Mouse (Mus musculus) lung, adult 2 months (tissue): ENCODE measurements around the gene Fbxl17. TPM values are rescaled to one million over a fixed set of nuclear protein-coding genes. Genes with fewer than 3 reads are reported as not detected.

Experiments used
- DNase-seq: peaks from one replicate; pipeline ENCODE4 v3.0.0; 2022
- H3K4me1 ChIP-seq: fragments of 200-500 bp; 2 replicates; pipeline ENCODE4 v1.6.1; 2011; ENCODE audit warnings: low read length; ENCODE audit not compliant: control insufficient read depth, insufficient read depth
- H3K4me3 ChIP-seq: fragments of 200-500 bp; replicated peaks from 2 replicates; pipeline ENCODE3; 2011; ENCODE audit warnings: low read depth, mild to moderate bottlenecking, control low read depth, low read length; ENCODE audit errors: extremely low read depth
- CTCF ChIP-seq: fragments of 200-500 bp; IDR thresholded peaks from 2 replicates; pipeline ENCODE4 v1.5.1; 2011; ENCODE audit warnings: mild to moderate bottlenecking, low read length, control low read depth; ENCODE audit not compliant: insufficient read depth
- POLR2A ChIP-seq: fragments of 200-500 bp; IDR thresholded peaks from 2 replicates; pipeline ENCODE4 v1.6.1; 2011; ENCODE audit warnings: low read depth, mild to moderate bottlenecking, control low read depth, low read length, borderline replicate concordance; ENCODE audit errors: extremely low read depth
- WGBS: fragments of 180-500 bp; shearing (Covaris S2); methylation state at CpG from one replicate; pipeline ENCODE4 v1.1.7; 2018; 5-methylcytosine and 5-hydroxymethylcytosine counted together
- polyA plus RNA-seq: library from polyadenylated mRNA; depleted of rRNA; stranded (reverse); fragments of >200 nt; gene quantifications from 2 replicates; pipeline ENCODE4 v1.2.3, GENCODE M21; 2012

Gene Fbxl17
- polyA plus RNA-seq, 1 experiment, result 7.5 TPM

DNA sequence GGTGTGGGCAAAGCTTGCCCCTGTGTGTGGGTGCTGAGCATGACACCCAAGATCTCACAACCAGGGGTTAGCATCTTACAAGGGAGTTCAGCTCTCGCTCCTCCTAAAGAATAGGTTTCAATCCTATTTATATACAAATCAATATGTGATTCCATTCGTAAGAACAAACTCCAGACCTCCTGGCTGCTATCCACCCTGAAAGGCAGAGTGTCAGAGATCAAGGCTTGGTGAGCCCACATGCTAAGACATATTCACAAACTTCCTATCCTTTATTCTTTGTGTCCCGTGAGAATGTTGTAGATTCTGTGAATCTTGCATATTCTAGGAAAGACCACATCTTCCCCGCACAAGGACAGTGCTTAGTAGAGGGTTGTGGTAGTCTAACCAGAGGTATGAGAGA lies 108.9 kb downstream of the Fbxl17 start:
- H3K4me1 ChIP-seq, result no peaks in the 10 kb centered on the region; the same call in 1 of the 2 replicates
- no peak overlapping the region for H3K4me3 ChIP-seq
- DNase-seq, result no peak
- no peak for TF ChIP-seq POLR2A
- 84% methylated on average over 4 of the region's 4 CpGs for WGBS

DNA sequence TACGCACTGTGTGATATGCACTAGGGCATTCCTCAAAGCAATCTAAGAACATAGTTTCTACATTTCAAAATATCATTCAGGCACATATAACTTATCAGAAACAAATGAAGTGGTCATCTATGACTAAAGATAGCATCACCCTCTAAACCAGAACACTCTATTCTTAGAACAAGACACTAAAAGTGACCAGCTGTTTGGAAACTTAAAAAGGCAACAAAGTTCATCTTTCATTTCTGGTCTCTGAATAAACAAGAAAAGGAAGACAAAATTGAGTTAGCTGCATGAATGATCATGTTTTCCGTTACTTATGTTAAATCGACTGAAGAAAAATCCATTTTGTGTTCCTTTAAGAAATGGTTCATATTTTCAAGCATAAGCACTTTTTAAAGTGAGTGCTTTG lies 128.8 kb downstream of the Fbxl17 start:
- no peak for DNase-seq
- Histone ChIP-seq H3K4me1 (peaks cover 12% of the 10 kb centered on the region), H3K4me3 (no peak overlapping the region)
- no peak for TF ChIP-seq POLR2A
- TF ChIP-seq CTCF, result no peak
- 68% methylated on average over 3 of the region's 3 CpGs for WGBS

DNA sequence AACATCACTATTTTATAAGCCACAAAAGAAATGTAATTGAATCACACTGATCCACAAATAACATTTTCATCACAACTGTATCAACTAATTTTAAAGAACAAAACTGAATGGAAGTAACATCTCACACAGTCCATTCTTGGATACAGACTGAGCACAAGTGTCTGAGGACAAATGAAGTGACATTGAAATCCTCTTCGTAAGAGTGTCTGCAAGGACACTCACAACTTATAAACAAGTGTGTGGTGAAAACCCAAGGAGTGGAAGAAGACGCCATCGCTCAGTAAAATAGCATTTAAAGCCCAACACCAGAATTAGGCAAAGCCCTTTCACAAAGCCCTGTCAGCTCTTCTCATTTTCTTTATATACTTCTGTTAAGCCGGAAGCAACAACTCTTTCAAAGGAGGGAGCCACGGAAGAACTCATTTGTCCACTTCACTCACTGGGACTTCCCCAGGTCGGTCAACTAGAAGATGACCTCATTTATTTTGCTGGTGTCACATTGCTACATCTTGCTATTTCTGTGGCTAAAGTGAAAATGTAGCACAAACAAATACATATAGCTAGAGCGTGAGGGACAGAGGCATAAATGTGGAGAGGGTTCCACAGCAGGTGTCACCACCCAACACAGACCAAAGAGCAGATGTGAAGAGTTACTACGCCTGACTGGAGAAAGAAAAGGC lies 130.0 kb downstream of the Fbxl17 start:
- no peak for TF ChIP-seq CTCF
- no peak for TF ChIP-seq POLR2A
- H3K4me3 ChIP-seq, result no peak overlapping the region
- 42% methylated on average over 8 of the region's 8 CpGs for WGBS
- peaks cover 12% of the 10 kb centered on the region for H3K4me1 ChIP-seq
- no peak for DNase-seq

DNA sequence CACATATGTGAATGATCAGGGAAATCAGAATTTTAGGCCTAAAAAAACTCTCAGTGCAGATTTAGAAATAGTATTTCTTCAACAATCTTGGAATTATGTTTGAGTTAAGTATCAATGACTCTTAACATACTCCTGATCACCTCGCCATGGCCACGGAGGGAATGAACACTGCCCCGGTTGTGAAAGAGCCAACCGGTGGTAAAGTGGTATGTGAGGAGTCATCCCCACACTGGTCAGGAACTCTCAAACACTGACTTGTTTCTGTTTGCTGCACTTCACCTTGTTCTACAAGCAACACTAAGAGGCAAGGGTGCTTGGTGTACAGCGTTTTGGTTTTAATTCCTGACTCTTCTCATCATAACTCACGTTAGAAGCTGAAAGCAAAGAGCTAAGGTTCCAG lies 132.3 kb downstream of the Fbxl17 start:
- WGBS, result 73% methylated on average over 6 of the region's 6 CpGs
- TF ChIP-seq POLR2A (no peak), CTCF (no peak)
- peaks cover 12% of the 10 kb centered on the region for H3K4me1 ChIP-seq
- DNase-seq, result no peak
- H3K4me3 ChIP-seq, result no peak overlapping the region

DNA sequence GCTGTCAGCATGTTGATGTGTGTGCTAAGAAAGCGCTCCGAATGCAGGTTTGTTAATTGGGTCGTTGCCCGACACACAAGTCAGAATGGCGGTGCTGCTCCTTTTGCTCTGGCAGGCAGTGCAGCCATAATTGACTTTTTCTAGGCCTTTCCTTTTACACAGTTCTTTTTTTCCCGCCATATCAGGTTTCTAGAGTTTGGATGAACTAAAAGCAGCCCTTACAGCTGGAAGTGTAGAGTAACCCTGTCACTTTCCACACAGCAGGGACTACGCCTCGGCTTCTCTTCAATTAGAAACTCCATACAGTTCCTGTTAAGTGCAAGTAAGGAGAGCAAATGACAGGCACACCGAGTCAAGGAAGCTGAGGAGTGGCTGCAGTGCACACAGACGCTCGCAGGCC lies 133.8 kb downstream of the Fbxl17 start:
- peaks cover 12% of the 10 kb centered on the region for H3K4me1 ChIP-seq
- no peak overlapping the region for H3K4me3 ChIP-seq
- DNase-seq, result no peak
- 73% methylated on average over 11 of the region's 11 CpGs for WGBS
- TF ChIP-seq CTCF (no peak), POLR2A (no peak)

DNA sequence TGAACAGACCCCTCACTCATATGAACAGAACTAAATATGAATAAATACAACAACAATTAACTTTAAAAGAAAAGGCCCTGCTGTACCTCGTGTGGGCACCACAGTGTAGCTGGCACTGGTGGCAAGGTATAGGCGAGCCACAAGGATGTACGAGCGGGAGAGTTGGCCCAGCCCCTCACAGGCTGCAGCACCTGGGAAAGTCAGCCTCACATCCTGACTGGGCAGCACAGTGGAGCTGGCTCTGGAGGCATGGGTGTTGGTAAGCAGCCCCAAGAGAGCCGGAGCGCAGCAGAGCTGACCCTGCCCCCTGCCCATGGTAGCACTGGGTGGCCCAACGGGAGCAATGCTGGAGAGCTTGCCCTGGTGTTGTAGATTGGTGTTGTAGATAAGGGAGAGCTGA lies 135.2 kb downstream of the Fbxl17 start:
- TF ChIP-seq POLR2A, result no peak
- TF ChIP-seq CTCF, result no peak
- DNase-seq, result no peak
- Histone ChIP-seq H3K4me3 (no peak overlapping the region), H3K4me1 (peaks cover 3% of the 10 kb centered on the region)
- WGBS, result 88% methylated on average over 7 of the region's 7 CpGs

DNA sequence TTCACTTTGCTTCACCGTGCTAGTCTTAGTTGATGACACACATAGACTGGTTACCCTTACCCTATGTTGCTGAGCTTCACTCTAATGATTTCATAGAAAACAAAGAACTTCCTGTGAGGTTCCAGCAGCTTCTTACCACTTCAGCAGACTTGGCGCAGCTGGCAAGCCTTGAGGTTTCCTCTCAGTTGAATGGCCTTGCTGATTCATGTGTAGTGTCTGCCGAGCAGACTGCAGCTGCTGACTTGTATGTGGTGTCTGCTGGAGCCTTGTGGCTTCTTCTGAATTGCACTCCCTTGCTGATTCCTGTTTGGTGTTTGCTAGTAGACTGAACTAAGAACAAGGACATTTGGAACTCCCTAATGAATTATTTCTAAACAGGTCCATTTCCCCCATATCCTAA lies 137.6 kb downstream of the Fbxl17 start:
- no peak for TF ChIP-seq CTCF
- no peak for TF ChIP-seq POLR2A
- WGBS, result 62% methylated on average over 3 of the region's 3 CpGs
- no peak for DNase-seq
- H3K4me1 ChIP-seq, result no peaks in the 10 kb centered on the region
- no peak overlapping the region for H3K4me3 ChIP-seq

DNA sequence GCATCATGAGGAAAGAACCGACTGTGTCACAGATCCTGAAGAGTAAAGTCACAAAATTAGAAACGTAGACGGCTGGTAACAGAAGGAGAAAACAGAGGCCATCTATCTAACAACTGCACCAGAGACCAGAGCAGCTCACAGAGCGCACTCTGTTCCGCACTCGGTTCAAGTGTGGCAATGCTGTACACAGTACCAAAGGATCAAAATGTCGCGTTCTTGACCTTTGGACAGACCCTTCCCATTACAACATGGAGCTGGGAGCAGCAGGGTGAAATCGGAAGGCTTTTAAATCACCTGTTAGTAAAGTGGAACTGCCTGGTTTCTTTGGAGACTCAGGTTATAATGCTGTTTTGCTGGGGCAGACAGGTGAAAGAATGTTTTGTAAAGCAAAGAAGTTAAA lies 138.1 kb downstream of the Fbxl17 start:
- DNase-seq, result no peak
- 91% methylated on average over 9 of the region's 9 CpGs for WGBS
- no peak overlapping the region for H3K4me3 ChIP-seq
- no peak for TF ChIP-seq CTCF
- TF ChIP-seq POLR2A, result no peak
- no peaks in the 10 kb centered on the region for H3K4me1 ChIP-seq

DNA sequence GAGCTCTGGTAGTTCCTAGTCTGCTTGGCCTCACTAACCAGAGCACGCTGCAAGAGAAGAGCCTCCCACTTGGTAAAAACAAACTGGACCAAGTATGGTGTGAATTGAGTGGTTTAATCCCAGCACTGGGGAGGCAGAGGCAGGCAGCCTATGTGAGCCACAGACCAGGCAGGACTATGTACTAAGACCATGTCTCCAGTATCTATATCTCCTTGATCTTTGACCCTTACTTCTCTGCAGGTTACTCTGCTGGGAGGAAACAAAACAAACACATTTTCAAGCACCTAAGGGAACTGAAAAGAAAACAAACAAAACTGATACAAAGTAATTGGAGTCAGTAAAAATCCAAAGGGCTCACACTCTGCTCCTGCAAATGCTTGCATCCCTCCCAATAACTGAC lies 141.0 kb downstream of the Fbxl17 start:
- Histone ChIP-seq H3K4me3 (no peak overlapping the region), H3K4me1 (no peaks in the 10 kb centered on the region)
- TF ChIP-seq CTCF, result no peak
- no peak for TF ChIP-seq POLR2A
- WGBS, result 76% methylated on average over 1 of the region's 1 CpGs
- no peak for DNase-seq

DNA sequence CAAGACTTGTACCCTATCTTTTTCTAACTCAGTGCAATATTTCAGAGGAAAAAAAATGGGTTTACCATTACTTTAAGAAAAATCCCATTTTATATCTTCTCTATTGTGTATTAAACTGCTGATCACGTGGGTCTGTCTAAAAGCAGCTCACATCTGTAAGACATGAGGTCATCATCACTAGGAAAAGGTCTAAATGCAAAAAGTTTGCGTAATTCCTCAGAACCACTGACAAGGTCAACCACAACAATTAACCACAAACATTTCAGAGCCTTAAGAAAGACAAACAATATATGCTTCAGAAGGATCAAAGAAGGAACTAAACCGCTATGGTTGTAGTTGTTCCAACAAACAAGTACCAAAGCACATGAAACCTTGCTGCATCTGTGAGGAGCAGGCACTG lies 143.6 kb downstream of the Fbxl17 start:
- DNase-seq, result no peak
- H3K4me3 ChIP-seq, result no peak overlapping the region
- 72% methylated on average over 3 of the region's 3 CpGs for WGBS
- no peaks in the 10 kb centered on the region for H3K4me1 ChIP-seq
- TF ChIP-seq CTCF (no peak), POLR2A (no peak)

DNA sequence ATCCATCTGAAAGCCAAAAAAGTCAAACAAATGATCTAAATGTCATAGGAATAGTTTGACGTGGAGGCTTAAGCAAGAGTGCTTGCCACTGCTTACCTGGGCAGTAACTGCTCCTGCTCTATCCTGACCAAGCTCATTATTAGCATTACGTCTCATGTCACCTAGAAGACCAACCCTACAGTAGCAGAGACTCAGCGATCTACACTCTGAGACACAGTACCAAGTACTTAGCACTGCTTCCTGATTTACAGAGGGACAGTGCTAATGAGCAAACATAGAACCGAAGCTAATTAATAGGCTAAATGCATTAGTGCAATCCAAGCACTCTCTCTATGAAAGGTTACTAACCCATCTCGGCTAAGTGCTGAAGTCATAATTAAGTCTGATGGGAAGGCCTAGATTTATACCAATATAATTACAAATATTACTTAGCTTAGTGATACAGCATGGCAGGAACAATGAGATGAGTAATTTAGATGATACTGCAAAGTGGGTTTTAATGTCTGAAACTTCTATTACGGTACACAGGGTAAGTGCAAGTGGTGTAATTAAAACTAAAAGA lies 147.1 kb downstream of the Fbxl17 start:
- no peak overlapping the region for H3K4me3 ChIP-seq
- TF ChIP-seq POLR2A, result no peak
- no peak for TF ChIP-seq CTCF
- H3K4me1 ChIP-seq, result no peaks in the 10 kb centered on the region
- DNase-seq, result no peak
- WGBS, result 92% methylated on average over 6 of the region's 6 CpGs
